In genomic region chr5:121864330-121864729, GRCm38 (mm10) we compare ENCODE assay signal across 15 mouse cellular contexts. TPM values are rescaled to one million over a fixed set of nuclear protein-coding genes. Genes with fewer than 3 reads are reported as not detected.
DNase-seq lines count a peak whose midpoint lies in the region; ATAC-seq and TF ChIP-seq lines count a peak whose summit lies in the region.
"Had no signal": no experiment of that assay in that cellular context is flagged by ENCODE, and none has a peak within 500 bp of the region (broad histone marks: within the 10 kb centered on the region; RNA-seq: fewer than 3 reads in every experiment).

No protein-coding gene starts in this region.

- no peak overlapping the region for H3K4me3 ChIP-seq in hindbrain, embryonic 12.5 days
- H3K4me3 ChIP-seq in hindbrain, postnatal 0 days (ENCODE audit: low read length): no peak overlapping the region
- H3K4me3 ChIP-seq in ES-Bruce4 (ENCODE audit: low read depth, low read length): peak overlapping the region; percentile 68
- H3K4me3 ChIP-seq in limb, embryonic 13.5 days: no peak overlapping the region
- H3K4me3 ChIP-seq: gastrocnemius, adult 2 months had no signal

- H3K4me1 ChIP-seq in hindbrain, embryonic 12.5 days: 0 out of 2 replicates have a peak, but pooled peaks cover 2% of the 10 kb centered on the region
- H3K4me1 ChIP-seq in hindbrain, postnatal 0 days (ENCODE audit: insufficient read depth, low read length): no peaks in the 10 kb centered on the region
- no peaks in the 10 kb centered on the region for H3K4me1 ChIP-seq in ES-Bruce4 (ENCODE audit: control insufficient read depth, insufficient read depth, low read length)
- H3K4me1 ChIP-seq in limb, embryonic 13.5 days: no peaks in the 10 kb centered on the region

- no peak for TF ChIP-seq EP300 in ES-Bruce4 (IDR thresholded peaks at IDR 0.05; ENCODE audit: insufficient read depth, low read depth, low read length)

- DNase-seq in hindbrain, postnatal 0 days (ENCODE audit: low spot score): no peak
- DNase-seq in ZHBTc4 (ENCODE audit: low read depth, low spot score): peak; percentile 60
- DNase-seq in left cerebral cortex, adult 9 months (ENCODE audit: low spot score in 2 of 2): no peak
- DNase-seq: adrenal gland, postnatal 10 days; cerebellum, adult 11 months; gastrocnemius, adult 2 months; heart, postnatal 4 days; kidney, postnatal 36 days; right cerebral cortex, postnatal 4 days; thymus, adult 18-20 months had no signal

- H3K27me3 ChIP-seq in hindbrain, embryonic 12.5 days: no peaks in the 10 kb centered on the region
- no peaks in the 10 kb centered on the region for H3K27me3 ChIP-seq in hindbrain, postnatal 0 days (ENCODE audit: insufficient read depth, low read length)
- H3K27me3 ChIP-seq in ES-Bruce4 (ENCODE audit: control insufficient read depth, insufficient read depth, low read length, poor library complexity, severe bottlenecking): no peaks in the 10 kb centered on the region
- no peaks in the 10 kb centered on the region for H3K27me3 ChIP-seq in limb, embryonic 13.5 days

- H3K9ac ChIP-seq in hindbrain, embryonic 12.5 days: no peak overlapping the region
- no peak overlapping the region for H3K9ac ChIP-seq in hindbrain, postnatal 0 days (replicated peaks; ENCODE audit: low read length)
- H3K9ac ChIP-seq in ES-Bruce4 (ENCODE audit: low read depth, poor library complexity, severe bottlenecking): peak overlapping the region; percentile 37
- H3K9ac ChIP-seq in limb, embryonic 13.5 days: peak overlapping the region; percentile 57; the same call in 1 of the 2 replicates

- H3K4me2 ChIP-seq in hindbrain, embryonic 12.5 days (replicated peaks): 0 out of 2 replicates have a peak overlapping the region, but pooled peaks have one; percentile 25
- no peak overlapping the region for H3K4me2 ChIP-seq in hindbrain, postnatal 0 days (ENCODE audit: low read depth, low read length)
- H3K4me2 ChIP-seq in limb, embryonic 13.5 days (replicated peaks): peak overlapping the region; percentile 46

- no peak for TF ChIP-seq CTCF in hindbrain, postnatal 0 days (IDR thresholded peaks at IDR 0.05; ENCODE audit: low read depth)
- no peak for TF ChIP-seq CTCF in ES-Bruce4 (IDR thresholded peaks at IDR 0.05; ENCODE audit: low read depth, low read length)

- 10% methylated on average over 7 of the region's 11 CpGs for WGBS in hindbrain, embryonic 12.5 days
- WGBS in hindbrain, postnatal 0 days: 17% methylated on average over 10 of the region's 11 CpGs
- 7% methylated on average over 10 of the region's 11 CpGs for WGBS in limb, embryonic 13.5 days

- H3K36me3 ChIP-seq in hindbrain, embryonic 12.5 days: peaks cover 42% of the 10 kb centered on the region
- peaks cover 12% of the 10 kb centered on the region; the same call in 1 of the 2 replicates for H3K36me3 ChIP-seq in hindbrain, postnatal 0 days (ENCODE audit: insufficient read depth, low read length)
- no peaks in the 10 kb centered on the region for H3K36me3 ChIP-seq in ES-Bruce4 (ENCODE audit: control insufficient read depth, insufficient read depth, low read length, poor library complexity, severe bottlenecking)
- peaks cover 6% of the 10 kb centered on the region for H3K36me3 ChIP-seq in limb, embryonic 13.5 days
- H3K36me3 ChIP-seq: G1E had no signal

- TF ChIP-seq POLR2A in ES-Bruce4 (IDR thresholded peaks at IDR 0.05; ENCODE audit: insufficient read depth, low read length): no peak

- H3K27ac ChIP-seq in hindbrain, embryonic 12.5 days: no peak overlapping the region
- H3K27ac ChIP-seq in hindbrain, postnatal 0 days: no peak overlapping the region
- no peak overlapping the region for H3K27ac ChIP-seq in ES-Bruce4 (ENCODE audit: insufficient read depth, low read length)
- H3K27ac ChIP-seq in limb, embryonic 13.5 days: no peak overlapping the region
- H3K27ac ChIP-seq: gastrocnemius, adult 2 months had no signal

- no peak for ATAC-seq in hindbrain, embryonic 12.5 days (ENCODE audit: low FRiP score)
- ATAC-seq in hindbrain, postnatal 0 days: no peak
- ATAC-seq in limb, embryonic 13.5 days (ENCODE audit: low FRiP score, low read depth): no peak
- no peak for ATAC-seq in erythroid progenitor cell, adult 5-6 weeks (replicated peaks; ENCODE audit: low FRiP score, poor library complexity, severe bottlenecking)

- H3K9me3 ChIP-seq in hindbrain, embryonic 12.5 days (replicated peaks): peaks cover 8% of the 10 kb centered on the region; the same call in 1 of the 2 replicates
- 0 out of 2 replicates have a peak, but pooled peaks cover 5% of the 10 kb centered on the region for H3K9me3 ChIP-seq in hindbrain, postnatal 0 days (ENCODE audit: low read length)
- H3K9me3 ChIP-seq in ES-Bruce4 (replicated peaks; ENCODE audit: control insufficient read depth, insufficient read depth, low read length, poor library complexity, severe bottlenecking): no peaks in the 10 kb centered on the region
- H3K9me3 ChIP-seq in limb, embryonic 13.5 days: peaks cover 8% of the 10 kb centered on the region
- H3K9me3 ChIP-seq: G1E had no signal

RNA-seq across cellular contexts. Expression of gene Pheta1, which starts 15.5 kb away (rescaled TPM):
- 48.1 and 50.5 TPM in 2 replicates for polyA plus RNA-seq in hindbrain, embryonic 12.5 days (2016; fragmentation: Nextera tagmentation; extraction: Ambion mirVana)
- 48.9 and 52.5 TPM in 2 replicates for total RNA-seq in hindbrain, postnatal 0 days (2014; rRNA removed)
- polyA plus RNA-seq in hindbrain, postnatal 0 days (2015; fragmentation: Nextera tagmentation; extraction: Ambion mirVana): 28.0 and 28.3 TPM in 2 replicates
- polyA plus RNA-seq in ES-Bruce4 (2011; ENCODE audit: insufficient read depth, insufficient read length, low read depth, missing spikeins): 5.8 TPM in 2 replicates
- 38.5 and 43.4 TPM in 2 replicates for polyA plus RNA-seq in limb, embryonic 13.5 days (2015; fragmentation: Nextera tagmentation; extraction: Ambion mirVana)
- total RNA-seq in erythroid progenitor cell, adult 5-6 weeks (2015; ENCODE audit: low replicate concordance): not detected in 2 replicates
- total RNA-seq in erythroid progenitor cell, adult 5-6 weeks (2017; ENCODE audit: low replicate concordance): 0.13 TPM in 1 of 2 replicates, not detected in the other

RNA-seq across cellular contexts. Expression of gene Sh2b3, which starts 26.9 kb away (rescaled TPM):
- polyA plus RNA-seq in hindbrain, embryonic 12.5 days (2016; fragmentation: Nextera tagmentation; extraction: Ambion mirVana): 11.4 and 12.1 TPM in 2 replicates
- total RNA-seq in hindbrain, postnatal 0 days (2014; rRNA removed): 24.7 and 31.0 TPM in 2 replicates
- polyA plus RNA-seq in hindbrain, postnatal 0 days (2015; fragmentation: Nextera tagmentation; extraction: Ambion mirVana): 6.5 and 6.6 TPM in 2 replicates
- 8.0 and 8.5 TPM in 2 replicates for polyA plus RNA-seq in ES-Bruce4 (2011; ENCODE audit: insufficient read depth, insufficient read length, low read depth, missing spikeins)
- 11.7 and 12.5 TPM in 2 replicates for polyA plus RNA-seq in limb, embryonic 13.5 days (2015; fragmentation: Nextera tagmentation; extraction: Ambion mirVana)
- 12.2 and 14.1 TPM in 2 replicates for total RNA-seq in erythroid progenitor cell, adult 5-6 weeks (2015; ENCODE audit: low replicate concordance)
- total RNA-seq in erythroid progenitor cell, adult 5-6 weeks (2017; ENCODE audit: low replicate concordance): 4.4 and 4.6 TPM in 2 replicates

Comparison
In these comparisons a context has a peak if more than half of its experiments do, and no peak if none do; other contexts are left out.
1. H3K9ac ChIP-seq: peak in ES-Bruce4 (single experiment) and limb, embryonic 13.5 days (single experiment); none in hindbrain, embryonic 12.5 days (single experiment) and hindbrain, postnatal 0 days (single experiment).